Mouse (Mus musculus): ENCODE results near the gene Gm14403.
"Not testable (repeated sequence)": the region's sequence is repeated elsewhere in the genome, so short reads cannot be mapped to it uniquely, and the experiment has no call there.

The Gm14403 gene

DNA sequence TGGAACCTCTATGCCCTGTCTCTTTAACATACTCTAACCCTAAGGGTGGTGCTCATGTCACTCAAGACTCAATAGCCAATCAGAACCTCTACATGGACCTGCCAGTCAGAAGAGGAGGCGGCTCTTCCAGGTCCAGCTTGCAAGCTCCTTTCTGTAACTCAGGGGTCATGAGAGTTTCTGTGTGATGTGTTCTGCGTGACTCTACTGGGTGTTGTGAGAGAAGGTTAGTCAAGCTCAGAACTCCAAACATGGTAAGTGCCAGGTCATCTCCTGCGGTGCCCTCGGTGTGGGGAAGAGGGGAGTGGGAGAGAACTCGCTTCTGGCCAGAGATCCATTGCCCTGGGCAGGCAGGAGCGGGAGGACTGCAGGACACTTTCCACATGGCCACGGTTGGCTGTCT, at the start of gene Gm14403:
Gene Gm14403 (plus strand): TSS at position 149 of the 400 bp plus-strand sequence.
- in situ Hi-C loops (cut with MboI, MseI), result loop anchor here (25.0 kb wide), 1 partner anchor 2011 kb away; no protein-coding TSS in a partner anchor

DNA sequence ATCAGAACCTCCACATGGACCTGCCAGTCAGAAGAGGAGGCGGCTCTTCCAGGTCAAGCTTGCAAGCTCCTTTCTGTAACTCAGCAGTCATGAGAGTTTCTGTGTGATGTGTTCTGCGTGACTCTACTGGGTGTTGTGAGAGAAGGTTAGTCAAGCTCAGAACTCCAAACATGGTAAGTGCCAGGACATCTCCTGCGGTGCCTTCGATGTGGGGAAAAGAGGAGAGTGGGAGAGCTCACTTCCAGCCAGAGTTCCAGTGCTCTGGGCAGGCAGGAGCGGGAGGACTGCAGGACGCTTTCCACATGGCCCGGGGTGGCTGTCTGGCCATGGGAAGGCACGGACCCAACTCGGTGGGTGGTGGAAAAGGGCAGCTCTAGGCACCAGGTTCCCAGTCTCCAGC, 33.3 kb upstream of the Gm14403 start, which contains the start of gene Zfp970:
Gene Zfp970 (plus strand): TSS at position 58 of the 400 bp plus-strand sequence.
- in situ Hi-C loops (cut with MboI, MseI), result loop anchor here (5.0 to 10.0 kb wide), 2 partner anchors 430 to 563 kb away; partner anchors contain the start of gene Gm14327

GRCm38 (mm10) chr2:177468222-177468621, 29.8 kb upstream of the Gm14403 start:
- in situ Hi-C loops (cut with MboI, MseI), result loop anchor here (5.0 to 10.0 kb wide), 2 partner anchors 427 to 559 kb away; partner anchors contain the start of gene Gm14327

GRCm38 (mm10) chr2:177472261-177472660, 25.8 kb upstream of the Gm14403 start:
- in situ Hi-C loops (cut with MboI, MseI), result not testable (repeated sequence)

DNA sequence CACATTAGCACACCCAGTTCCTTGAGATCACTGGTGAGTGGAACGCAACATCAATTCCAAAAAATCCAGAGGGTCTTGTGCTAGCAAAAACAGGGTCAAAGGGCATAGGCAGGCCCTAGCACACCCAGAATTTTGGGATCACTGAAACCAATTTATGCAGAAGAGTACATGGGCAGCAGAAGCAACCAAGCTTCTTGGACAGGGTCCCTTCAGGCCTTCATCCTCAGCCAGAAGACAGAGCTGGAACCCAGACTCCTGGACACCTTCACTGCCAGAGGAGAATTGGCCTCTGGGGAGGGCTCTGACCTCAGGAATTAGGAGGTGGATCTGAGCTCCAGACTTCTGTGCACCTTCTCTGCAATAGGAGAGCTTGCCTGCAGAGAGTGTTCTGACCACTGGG, 16.0 kb upstream of the Gm14403 start:
- in situ Hi-C loops (cut with MboI, MseI), result loop anchor here (25.0 kb wide), 1 partner anchor 1995 kb away; no protein-coding TSS in a partner anchor

- in situ Hi-C loops (cut with MboI, MseI), result loop anchor here (25.0 kb wide), 1 partner anchor 1996 kb away; no protein-coding TSS in a partner anchor
These were observed 14.6 kb upstream of the Gm14403 start for GRCm38 (mm10) chr2:177483238-177483948.

DNA sequence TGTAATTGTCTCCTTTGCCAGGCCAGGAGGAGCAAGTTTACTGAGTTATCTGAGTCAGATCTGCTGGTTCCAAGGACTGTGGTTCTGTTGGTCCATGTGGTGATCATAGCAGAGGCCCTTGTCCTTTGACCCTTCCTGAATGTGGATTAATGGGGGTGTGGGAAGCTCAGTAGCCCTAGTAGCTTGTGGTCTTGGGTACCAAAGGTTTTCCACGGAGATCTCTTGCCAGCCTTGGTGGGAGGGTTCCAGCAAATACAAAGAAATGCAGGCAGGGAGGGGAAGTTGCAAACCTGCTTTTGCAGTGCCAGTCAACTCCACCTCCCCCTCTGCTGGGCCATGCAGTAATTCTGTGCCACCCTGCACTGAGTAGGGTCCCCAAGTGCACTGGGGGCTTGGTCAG, 1.2 kb downstream of the Gm14403 start:
- in situ Hi-C loops (cut with MboI, MseI), result loop anchor here (25.0 kb wide), 1 partner anchor 2012 kb away; no protein-coding TSS in a partner anchor

DNA sequence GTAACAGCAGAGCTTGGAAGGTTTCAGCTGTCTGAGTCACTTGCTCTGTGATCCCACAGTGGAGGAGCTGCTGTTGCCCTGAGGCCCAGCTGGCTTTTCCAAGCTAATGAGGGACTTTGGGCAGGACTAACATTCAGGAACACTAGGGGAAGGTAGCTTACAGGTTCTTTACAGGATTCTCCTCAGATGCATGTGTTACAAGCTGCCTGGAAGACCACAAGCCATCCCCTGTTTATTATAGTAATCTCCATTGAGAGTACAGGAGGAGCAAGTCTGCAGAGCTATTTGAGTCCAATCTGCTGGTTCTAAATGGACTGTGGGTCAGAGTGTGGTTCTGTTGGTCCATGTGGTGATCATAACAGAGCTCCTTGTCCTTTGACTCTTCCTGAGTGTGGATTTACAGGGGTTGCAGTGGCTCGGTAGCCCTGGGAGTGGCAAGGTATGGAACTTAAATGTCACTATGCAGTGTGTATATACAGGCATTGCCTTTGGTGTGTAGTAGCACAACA, 7.2 kb downstream of the Gm14403 start:
- in situ Hi-C loops (cut with MboI, MseI), result not testable (repeated sequence)

GRCm38 (mm10) chr2:177511381-177511780, 13.4 kb downstream of the Gm14403 start:
- in situ Hi-C loops (cut with MboI, MseI), result not testable (repeated sequence)

- in situ Hi-C loops (cut with MboI, MseI), result not testable (repeated sequence)
These were observed 14.0 kb downstream of the Gm14403 start for GRCm38 (mm10) chr2:177511972-177512371.

GRCm38 (mm10) chr2:177513991-177514479, 16.0 kb downstream of the Gm14403 start:
- in situ Hi-C loops (cut with MboI, MseI), result not testable (repeated sequence)

- in situ Hi-C loops (cut with MboI, MseI), result not testable (repeated sequence)
These were observed 19.7 kb downstream of the Gm14403 start for GRCm38 (mm10) chr2:177517746-177518145.

DNA sequence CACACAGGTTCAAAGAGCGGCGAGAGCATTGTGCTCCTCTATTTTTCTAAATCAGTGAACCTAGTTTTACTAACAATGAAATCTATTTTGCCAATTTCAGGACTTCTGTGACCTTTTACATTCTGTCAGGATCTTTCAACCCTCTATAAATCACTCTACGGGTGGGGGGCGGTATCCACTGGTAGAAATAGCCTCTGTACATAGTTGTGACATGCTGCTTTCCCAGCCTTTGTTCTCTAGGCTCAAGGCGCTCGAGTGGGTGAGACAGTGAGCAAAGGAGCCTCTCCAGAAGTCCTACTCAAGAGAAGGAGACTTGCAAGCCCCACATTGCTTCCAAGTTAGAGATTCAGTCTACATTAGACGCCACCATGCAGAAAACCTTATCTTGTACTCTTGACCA, 20.3 kb downstream of the Gm14403 start:
- in situ Hi-C loops (cut with MboI, MseI), result not testable (repeated sequence)

GRCm38 (mm10) chr2:177518960-177519359, 20.9 kb downstream of the Gm14403 start:
- in situ Hi-C loops (cut with MboI, MseI), result not testable (repeated sequence)

DNA sequence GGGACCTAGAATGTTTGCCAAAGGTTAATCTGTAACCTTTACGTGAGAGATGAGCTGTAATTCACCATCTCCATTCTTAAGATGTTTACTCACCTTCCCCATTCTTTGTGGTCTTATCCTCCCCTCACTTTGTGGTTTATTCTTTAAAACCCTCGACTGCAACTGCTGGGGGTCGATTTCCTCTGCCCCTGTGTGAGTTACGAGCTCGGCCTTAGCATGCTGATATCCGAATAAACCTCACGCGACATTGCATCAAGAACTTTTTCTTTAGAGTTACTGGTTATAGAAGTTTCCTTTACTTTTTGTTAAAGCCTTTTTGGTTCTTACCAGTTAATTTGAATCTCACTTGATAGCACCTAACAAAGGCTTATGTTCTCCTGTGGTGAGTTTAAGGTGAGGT, 22.0 kb downstream of the Gm14403 start:
- in situ Hi-C loops (cut with MboI, MseI), result no loop called here

DNA sequence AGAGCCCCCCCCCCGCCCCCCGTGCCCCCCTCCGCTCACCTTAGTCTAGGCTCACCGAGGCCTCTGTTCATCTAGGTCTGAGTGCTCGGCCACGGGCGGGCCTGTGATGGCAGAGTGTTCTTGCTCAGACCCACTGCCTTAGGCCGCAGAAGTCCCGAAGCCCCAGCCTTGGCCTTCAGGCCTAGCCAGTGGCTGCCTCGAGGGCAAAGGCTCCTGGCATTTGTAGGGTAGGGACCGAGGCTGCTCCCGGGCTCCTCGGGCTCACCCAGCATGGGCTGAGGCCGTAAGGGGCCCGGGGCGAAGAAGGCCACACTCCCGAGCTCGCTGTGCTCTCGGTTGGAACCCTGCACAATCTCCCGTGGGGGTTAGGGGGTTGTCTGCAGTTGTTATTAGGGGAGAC, 25.0 kb downstream of the Gm14403 start:
- in situ Hi-C loops (cut with MboI, MseI), result no loop called here

GRCm38 (mm10) chr2:177523674-177524073, 25.7 kb downstream of the Gm14403 start:
- in situ Hi-C loops (cut with MboI, MseI), result not testable (repeated sequence)

DNA sequence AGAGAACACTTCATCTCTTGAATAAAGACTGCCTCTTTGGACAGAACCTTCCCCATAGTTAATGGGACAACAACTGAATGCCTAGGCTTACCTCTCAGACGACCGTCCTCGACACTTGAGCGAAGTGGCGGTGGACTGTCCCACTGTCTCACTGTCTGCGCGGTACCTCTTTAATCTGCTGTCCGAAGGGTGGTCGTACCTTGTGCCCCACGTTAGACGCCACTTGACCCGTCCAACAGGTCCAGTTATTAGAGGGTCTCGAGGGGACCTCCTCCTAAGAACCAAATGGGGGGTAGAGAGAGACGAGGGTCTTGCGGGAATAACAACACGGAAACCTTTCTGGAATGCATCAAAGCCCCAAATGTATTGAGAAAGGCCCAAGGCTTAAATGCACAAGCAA, 26.2 kb downstream of the Gm14403 start:
- in situ Hi-C loops (cut with MboI, MseI), result not testable (repeated sequence)

DNA sequence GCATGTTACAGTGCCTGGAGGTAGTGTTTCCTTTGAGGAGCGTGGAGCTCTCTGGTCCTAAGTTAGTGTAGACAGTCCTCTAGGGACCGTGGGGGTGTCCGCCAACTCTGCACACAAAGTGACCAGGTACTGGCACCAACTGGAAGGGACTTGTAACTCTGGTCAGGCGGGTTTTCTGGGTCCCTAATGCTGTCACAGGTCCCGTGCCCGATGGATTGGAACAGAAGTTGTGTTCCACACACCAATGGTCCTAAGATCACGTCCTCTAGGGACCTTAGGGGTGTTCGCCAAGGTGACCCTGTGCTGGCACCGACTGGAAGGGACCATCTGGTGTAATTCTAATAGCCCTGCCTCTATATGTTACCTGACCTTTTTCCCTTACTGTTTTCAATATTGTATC, 37.9 kb downstream of the Gm14403 start:
- in situ Hi-C loops (cut with MboI, MseI), result loop anchor here (10.0 kb wide), 1 partner anchor 199 kb away; no protein-coding TSS in a partner anchor

- in situ Hi-C loops (cut with MboI, MseI), result loop anchor here (10.0 kb wide), 1 partner anchor 198 kb away; no protein-coding TSS in a partner anchor
These were observed 39.1 kb downstream of the Gm14403 start for GRCm38 (mm10) chr2:177537141-177537540.

- in situ Hi-C loops (cut with MboI, MseI), result loop anchor here (10.0 kb wide), 1 partner anchor 197 kb away; no protein-coding TSS in a partner anchor
These were observed 39.7 kb downstream of the Gm14403 start for GRCm38 (mm10) chr2:177537717-177538116.

DNA sequence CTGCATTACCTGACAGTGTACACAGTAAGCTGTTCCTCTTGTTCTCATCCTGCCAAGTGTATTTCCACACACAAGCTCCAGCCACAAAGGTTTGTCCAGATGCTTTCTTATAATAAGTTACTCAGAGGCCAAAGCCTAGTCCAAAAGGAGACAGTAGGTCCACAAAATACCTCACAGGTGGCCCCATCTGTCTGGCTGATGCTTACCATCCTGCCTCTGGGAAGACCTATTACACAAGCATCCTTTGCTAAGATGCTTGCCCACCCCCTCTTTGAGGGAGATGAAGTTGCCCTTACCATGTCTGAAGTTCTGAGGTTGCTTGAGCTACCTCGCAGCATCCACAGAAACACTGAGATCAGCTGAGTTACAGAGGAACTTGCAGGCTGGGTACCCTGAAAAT, 57.2 kb downstream of the Gm14403 start:
- in situ Hi-C loops (cut with MboI, MseI), result loop anchor here (5.0 kb wide), 1 partner anchor 308 kb away; no protein-coding TSS in a partner anchor

All from T-helper 1 cell (primary cell).